Mouse (Mus musculus): ENCODE measurements around the gene Ing1.

DNA sequence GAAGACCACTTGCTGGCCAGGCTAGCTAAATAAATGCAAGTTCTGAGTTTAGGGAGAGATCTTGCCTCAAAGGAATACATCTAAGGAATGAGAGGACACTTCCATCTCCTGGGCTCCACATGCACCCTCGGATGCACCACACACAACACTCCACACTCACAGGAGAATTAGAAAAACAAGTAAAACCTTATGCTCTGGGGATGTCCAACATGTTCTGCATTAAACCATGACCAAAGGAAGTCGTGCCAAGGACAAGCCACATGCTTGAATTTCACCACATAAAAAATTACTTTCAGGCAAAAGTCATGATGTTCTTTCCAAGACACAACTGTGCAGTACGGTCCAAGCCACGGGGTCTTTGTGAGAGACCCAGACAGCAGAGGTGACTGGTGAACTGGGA is 36.5 kb downstream of the Ing1 start:
- TF ChIP-seq CTCF (IDR thresholded peaks at IDR 0.05) (no peak), EP300 (IDR thresholded peaks at IDR 0.05) (no peak)

Data from lung, postnatal 0 days (tissue).